Mouse (Mus musculus): ENCODE data around the gene Kirrel.
A peak's percentile ranks its signal among the peaks of the same experiment; 100 is the strongest.
"Not testable (repeated sequence)": the region's sequence is repeated elsewhere in the genome, so short reads cannot be mapped to it uniquely, and the experiment has no call there.

The Kirrel gene

GRCm38 (mm10) chr3:87131694-87132347 is 42.7 kb downstream of the Kirrel start:
- DNase-seq = no peak

GRCm38 (mm10) chr3:87130933-87131332 is 43.6 kb downstream of the Kirrel start:
- no peak for DNase-seq

- DNase-seq = no peak
These were observed 50.8 kb downstream of the Kirrel start for GRCm38 (mm10) chr3:87123795-87124194.

- DNase-seq = no peak
These were observed 56.3 kb downstream of the Kirrel start for GRCm38 (mm10) chr3:87118214-87118613.

GRCm38 (mm10) chr3:87117632-87118031 is 56.9 kb downstream of the Kirrel start:
- DNase-seq = no peak

GRCm38 (mm10) chr3:87115726-87116540 is 58.6 kb downstream of the Kirrel start:
- DNase-seq = no peak

GRCm38 (mm10) chr3:87115271-87115670 is 59.3 kb downstream of the Kirrel start:
- DNase-seq = no peak

GRCm38 (mm10) chr3:87114801-87115200 is 59.7 kb downstream of the Kirrel start:
- DNase-seq = no peak

GRCm38 (mm10) chr3:87113881-87114280 is 60.7 kb downstream of the Kirrel start:
- DNase-seq = not testable (repeated sequence)

GRCm38 (mm10) chr3:87112264-87112663 is 62.3 kb downstream of the Kirrel start:
- DNase-seq = no peak

GRCm38 (mm10) chr3:87104856-87105255 is 69.7 kb downstream of the Kirrel start:
- DNase-seq = no peak

- no peak for DNase-seq
These were observed 72.2 kb downstream of the Kirrel start for GRCm38 (mm10) chr3:87102346-87102745.

- DNase-seq = no peak
These were observed 73.6 kb downstream of the Kirrel start for GRCm38 (mm10) chr3:87100911-87101310.

GRCm38 (mm10) chr3:87097969-87098946 is 76.3 kb downstream of the Kirrel start:
- DNase-seq = peak; percentile 28

- no peak for DNase-seq
These were observed 77.3 kb downstream of the Kirrel start for GRCm38 (mm10) chr3:87097205-87097604.

GRCm38 (mm10) chr3:87093718-87094117 is 80.8 kb downstream of the Kirrel start:
- no peak for DNase-seq

- DNase-seq = peak; percentile 69
These were observed 84.6 kb downstream of the Kirrel start for GRCm38 (mm10) chr3:87089694-87090565.

GRCm38 (mm10) chr3:87087146-87087545 is 87.4 kb downstream of the Kirrel start:
- no peak for DNase-seq

GRCm38 (mm10) chr3:87082235-87082634 is 92.3 kb downstream of the Kirrel start:
- no peak for DNase-seq

- no peak for DNase-seq
These were observed 94.8 kb downstream of the Kirrel start for GRCm38 (mm10) chr3:87079751-87080150.

- DNase-seq = no peak
These were observed 95.2 kb downstream of the Kirrel start for GRCm38 (mm10) chr3:87079301-87079700.

- DNase-seq = no peak
These were observed 96.9 kb downstream of the Kirrel start for GRCm38 (mm10) chr3:87077681-87078080.
